Mouse (Mus musculus): ENCODE data around the gene Dip2b.

Gene Dip2b

GRCm38 (mm10) chr15:100038470-100038971, at the start of gene Dip2b:
TSS of gene Dip2b (plus strand) at chr15:100038664.
- peak; percentile 94 for DNase-seq (ENCODE audit: low spot score)

DNA sequence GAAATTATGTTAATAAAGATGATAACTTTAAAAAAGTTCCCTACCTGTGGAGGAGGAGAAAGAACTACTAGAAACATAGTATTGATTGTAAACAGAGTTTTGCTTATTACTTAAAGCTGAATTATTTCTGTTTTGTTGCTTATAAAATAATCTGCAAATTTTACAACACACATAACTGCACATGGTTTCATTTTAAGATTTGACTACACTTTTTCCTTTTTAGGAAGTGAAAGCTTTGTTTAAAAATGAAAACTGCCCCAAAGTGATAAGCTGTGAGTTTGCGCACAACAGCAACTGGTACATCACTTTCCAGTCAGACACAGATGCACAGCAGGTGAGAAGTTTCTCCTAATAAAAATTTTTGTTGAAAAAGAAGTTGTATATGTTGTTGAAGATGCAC, 45.4 kb upstream of the Dip2b start:
- DNase-seq (ENCODE audit: low spot score): no peak

GRCm38 (mm10) chr15:99997114-99997804, 41.2 kb upstream of the Dip2b start:
- DNase-seq (ENCODE audit: low spot score): no peak

- no peak for DNase-seq (ENCODE audit: low spot score)
Measured at GRCm38 (mm10) chr15:99999390-99999789, 39.1 kb upstream of the Dip2b start.

GRCm38 (mm10) chr15:100004677-100005273, 33.7 kb upstream of the Dip2b start:
- no peak for DNase-seq (ENCODE audit: low spot score)

GRCm38 (mm10) chr15:100006180-100006579, 32.3 kb upstream of the Dip2b start:
- DNase-seq (ENCODE audit: low spot score): no peak

DNA sequence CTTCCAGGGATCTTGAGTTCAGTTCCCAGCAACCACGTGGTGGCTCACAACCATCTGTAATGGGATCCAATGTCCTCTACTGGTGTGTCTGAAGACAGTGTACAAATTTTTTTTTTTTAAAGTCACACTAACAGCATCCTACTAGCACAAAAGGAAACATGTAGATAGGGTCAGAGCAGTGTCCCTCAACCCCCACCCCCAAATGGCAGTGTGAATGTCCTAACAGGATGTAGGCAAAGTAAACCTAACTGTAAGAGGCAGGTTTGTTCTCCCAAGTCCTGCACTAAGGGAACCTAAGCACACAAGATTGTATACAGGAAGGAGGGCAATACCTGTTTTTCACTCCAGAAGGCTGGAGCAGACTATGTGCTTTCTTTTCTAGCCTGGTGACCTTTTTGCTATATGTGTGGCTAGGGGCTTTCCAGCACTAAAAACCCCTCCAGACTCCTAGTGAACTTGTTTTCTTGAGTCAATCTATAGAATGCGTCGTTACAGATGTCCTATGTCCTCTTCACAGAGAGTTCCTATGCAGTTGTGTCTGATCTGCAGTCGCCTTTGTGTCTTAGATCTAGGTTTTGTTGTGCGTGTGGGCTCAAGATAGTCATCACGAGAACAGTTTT, 20.1 kb upstream of the Dip2b start:
- DNase-seq (ENCODE audit: low spot score): no peak

DNA sequence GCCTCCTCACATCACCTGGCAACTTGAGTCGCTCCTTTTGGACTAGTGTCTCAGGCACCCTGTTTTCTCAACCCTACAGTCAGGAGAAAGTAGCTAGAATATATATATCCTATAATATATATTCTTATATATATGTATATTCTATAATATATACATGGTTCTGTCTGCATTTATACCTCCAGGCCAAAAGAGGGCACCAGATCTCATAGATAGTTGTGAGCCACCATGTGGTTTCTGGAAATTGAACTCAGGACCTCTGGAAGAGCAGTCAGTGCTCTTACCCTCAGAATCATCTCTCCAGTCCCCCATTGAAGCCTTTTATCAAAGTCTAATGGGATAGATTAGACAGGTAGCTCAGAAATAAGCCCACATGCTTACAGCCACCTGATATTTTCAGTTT, 17.3 kb upstream of the Dip2b start:
- no peak for DNase-seq (ENCODE audit: low spot score)

GRCm38 (mm10) chr15:100022923-100023322, 15.5 kb upstream of the Dip2b start:
- DNase-seq (ENCODE audit: low spot score): no peak

GRCm38 (mm10) chr15:100025076-100025834, 13.2 kb upstream of the Dip2b start:
- DNase-seq (ENCODE audit: low spot score): no peak

DNA sequence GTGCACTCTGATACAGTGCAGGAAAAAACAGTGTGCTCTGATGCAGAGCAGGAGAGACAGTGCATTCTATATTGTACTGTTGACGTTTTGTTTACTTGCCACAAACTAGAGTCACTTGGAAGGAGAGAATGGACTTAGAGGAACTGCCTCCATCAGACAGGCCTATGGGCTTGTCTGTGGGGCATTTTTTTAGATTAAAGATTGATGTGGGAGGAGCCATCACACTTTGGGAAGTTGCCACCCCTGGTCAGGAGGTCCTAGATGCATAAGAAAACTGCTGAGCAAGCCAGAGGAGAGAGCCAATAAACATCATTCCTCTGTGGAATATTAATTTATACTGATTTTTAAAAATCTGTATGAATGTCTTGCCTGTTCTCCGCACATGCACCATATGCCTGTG, 10.3 kb upstream of the Dip2b start:
- DNase-seq (ENCODE audit: low spot score): no peak

DNA sequence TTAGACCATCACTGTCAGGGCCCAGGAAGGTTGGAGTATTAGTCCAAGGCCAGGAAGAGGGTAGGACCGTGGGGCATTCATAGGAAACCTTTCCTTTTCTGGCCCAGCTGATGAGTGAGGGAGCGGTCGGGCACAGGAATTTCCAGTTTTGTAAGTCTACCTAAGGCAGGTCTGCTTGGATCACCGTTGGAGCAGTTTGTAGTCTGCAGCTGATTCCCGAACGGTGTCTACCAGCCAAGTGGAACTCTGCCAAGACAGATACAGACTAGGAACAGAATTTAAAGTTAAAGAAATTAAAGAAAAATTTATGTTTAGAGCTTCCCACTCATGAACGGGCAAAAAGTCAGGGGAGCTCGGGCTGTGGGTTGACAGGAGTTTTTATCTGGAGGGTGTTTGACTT, 9.0 kb upstream of the Dip2b start:
- no peak for DNase-seq (ENCODE audit: low spot score)

GRCm38 (mm10) chr15:100029900-100030299, 8.6 kb upstream of the Dip2b start:
- DNase-seq (ENCODE audit: low spot score): no peak

- DNase-seq (ENCODE audit: low spot score): no peak
Measured at GRCm38 (mm10) chr15:100032546-100032945, 5.9 kb upstream of the Dip2b start.

DNA sequence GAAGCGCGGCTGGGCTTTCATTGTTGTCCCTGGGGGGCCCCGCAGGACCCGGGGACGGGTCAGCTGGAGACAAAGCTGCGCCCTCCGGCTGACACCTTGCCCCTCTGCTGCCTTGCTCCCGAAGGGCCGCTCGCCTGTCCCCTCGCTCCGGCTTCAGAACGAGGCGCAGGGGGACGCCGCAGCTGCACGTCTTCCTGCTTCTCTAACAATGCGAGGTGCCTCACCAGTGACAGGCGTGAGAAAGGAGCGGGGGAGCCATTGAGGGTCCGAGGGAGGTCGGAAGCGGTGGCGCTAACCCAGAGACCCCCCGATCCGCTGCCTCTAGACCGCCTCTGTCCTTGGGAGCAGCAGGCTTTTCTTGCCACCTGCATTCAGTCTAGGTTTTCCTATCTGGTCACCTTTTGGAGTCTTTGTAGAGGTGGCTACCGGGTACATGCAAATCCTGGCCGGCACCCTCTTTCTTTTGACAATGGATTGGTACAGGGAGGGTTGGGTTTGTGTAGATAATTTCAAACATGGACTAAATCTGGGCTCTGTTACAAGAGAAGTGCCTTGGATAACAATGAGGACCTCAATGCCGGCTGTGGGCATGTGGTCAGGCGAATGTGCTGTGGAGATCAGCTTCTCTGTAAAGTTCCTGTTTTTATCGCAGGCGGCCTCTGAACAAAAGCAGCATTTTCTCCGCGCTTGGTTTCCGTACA, 687 bp downstream of the Dip2b start:
- peak; percentile 27 for DNase-seq (ENCODE audit: low spot score)

DNA sequence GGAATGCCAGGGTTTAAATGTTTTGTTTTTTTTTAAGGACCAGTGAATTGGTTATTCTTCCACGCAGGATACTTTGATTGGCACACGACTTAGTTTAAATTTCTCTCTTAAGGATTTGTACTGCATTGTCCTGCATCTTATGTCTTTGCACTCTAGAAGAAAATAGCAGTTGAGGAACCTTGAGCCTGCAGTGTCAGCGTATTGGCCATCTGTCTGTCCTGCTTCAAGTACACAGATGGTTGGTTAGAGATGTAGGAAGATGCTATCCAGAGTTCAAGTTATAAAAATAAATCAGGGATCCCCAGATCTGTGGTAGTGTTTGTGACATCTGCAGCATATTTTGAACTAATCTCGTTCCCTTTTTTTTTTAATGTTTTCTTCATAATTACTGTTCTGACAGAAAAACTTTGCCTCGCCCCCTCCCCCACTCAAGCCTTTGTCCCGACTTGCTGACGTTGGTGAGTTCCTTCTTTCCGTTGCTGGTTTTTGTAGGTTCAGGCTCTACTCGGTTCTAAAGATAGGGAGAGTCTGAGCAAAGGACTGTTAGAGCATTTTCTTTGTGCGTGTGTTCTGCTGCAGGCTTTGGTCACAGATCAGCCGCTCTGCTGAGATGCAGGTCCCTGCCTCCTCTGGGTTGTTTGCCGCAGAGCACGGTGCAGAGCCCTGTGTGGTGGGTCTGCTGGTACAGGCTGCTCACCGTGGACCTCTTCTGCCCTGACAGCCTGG, 2.2 kb downstream of the Dip2b start:
- no peak for DNase-seq (ENCODE audit: low spot score)

- peak; percentile 9 for DNase-seq (ENCODE audit: low spot score)
Measured at GRCm38 (mm10) chr15:100041267-100042047, 3.0 kb downstream of the Dip2b start.

DNA sequence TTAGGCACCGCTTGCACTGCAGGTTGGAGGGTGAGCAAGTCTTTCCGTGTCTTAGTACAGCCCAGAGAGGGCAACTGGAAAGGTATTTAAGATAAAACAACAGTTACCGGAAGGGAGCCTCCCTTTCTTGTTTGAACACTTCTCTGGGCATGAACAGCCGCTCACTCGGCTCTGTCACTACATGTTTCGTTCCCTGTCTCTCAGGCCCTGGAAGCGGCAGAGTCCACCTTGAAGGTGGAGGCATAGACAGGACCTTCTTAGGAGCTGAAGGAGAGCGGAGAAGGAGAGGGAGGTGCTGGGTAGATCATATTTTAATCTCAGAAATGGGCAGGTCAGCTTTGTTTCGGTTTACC, 3.6 kb downstream of the Dip2b start:
- no peak for DNase-seq (ENCODE audit: low spot score)

- no peak for DNase-seq (ENCODE audit: low spot score)
Measured at GRCm38 (mm10) chr15:100045576-100045975, 7.1 kb downstream of the Dip2b start.

GRCm38 (mm10) chr15:100049496-100050087, 11.1 kb downstream of the Dip2b start:
- no peak for DNase-seq (ENCODE audit: low spot score)

Data from spleen, adult 12 weeks (tissue).